Mouse (Mus musculus) ovary, adult 10 weeks (tissue): ENCODE data around the gene Mga. TPM values are rescaled to one million over a fixed set of nuclear protein-coding genes. Genes with fewer than 3 reads are reported as not detected.

Source experiments
- polyA plus RNA-seq: library from polyadenylated mRNA; stranded (reverse); fragments of 350-450 nt; fragmentation: Illumina TruSeq; extraction: RNeasy Lipid Tissue Mini Kit (QIAGEN cat#74804); gene quantifications from one replicate; pipeline ENCODE4 v1.2.3, GENCODE M21; 2014

Gene Mga
- polyA plus RNA-seq: 103 TPM

DNA sequence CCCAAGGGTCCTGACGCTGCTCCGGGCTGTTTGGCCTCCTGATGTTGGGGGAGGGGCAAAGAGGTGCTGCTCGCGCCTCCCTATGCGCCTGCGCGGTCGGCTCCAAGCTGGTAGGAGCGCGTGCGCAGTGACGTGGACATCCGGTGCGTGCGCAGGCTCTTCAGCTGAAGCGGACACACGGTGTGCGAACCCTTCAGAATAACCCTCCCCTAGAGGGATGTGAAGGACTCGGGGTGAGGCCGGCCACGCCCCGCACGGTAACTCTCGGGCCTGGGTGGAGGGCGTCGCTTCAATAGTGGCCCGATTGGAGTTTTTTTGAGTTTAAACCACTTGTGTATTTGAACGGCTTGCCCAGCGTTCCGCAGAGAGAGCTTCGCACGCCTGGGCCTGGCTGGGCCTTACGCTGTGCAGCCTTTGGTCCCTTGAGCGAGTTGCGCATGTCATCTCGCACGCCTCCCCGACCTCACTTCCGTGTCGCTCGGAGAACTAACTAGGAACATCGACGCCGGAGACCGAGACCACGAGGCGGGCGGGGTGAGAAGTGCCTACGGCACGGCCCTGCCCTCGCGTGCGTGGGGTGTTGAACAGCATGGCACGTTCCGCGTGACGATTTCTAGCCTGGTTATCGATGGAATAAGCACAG, at the start of gene Mga:
TSS of gene Mga (plus strand) at position 139 of the 643 bp plus-strand sequence.

GRCm38 (mm10) chr2:119972537-119972879, 75.5 kb downstream of the Mga start, which contains the start of gene Mapkbp1:
Mapkbp1 (plus strand) TSS chr2:119972699.

Other genes starting within 250 kb of the Mga start
- 78.7 TPM for gene Ndufaf1, start 234.4 kb upstream of the Mga start, polyA plus RNA-seq
- gene Rtf1, start 222.2 kb upstream of the Mga start, polyA plus RNA-seq: 47.4 TPM
- gene Itpka, start 154.9 kb upstream of the Mga start, polyA plus RNA-seq: not detected
- not detected for gene Ltk, start 136.8 kb upstream of the Mga start, polyA plus RNA-seq
- 0.57 TPM for gene Rpap1, start 109.7 kb upstream of the Mga start, polyA plus RNA-seq
- gene Tyro3, start 99.5 kb upstream of the Mga start, polyA plus RNA-seq: 0.66 TPM
- 4.9 TPM for gene Mapkbp1, start 75.5 kb downstream of the Mga start, polyA plus RNA-seq
- gene Jmjd7, start 130.3 kb downstream of the Mga start, polyA plus RNA-seq: 0.74 TPM
- gene Gm28042, start 130.3 kb downstream of the Mga start, polyA plus RNA-seq: 0.34 TPM
- 0.63 TPM for gene Pla2g4b, start 136.2 kb downstream of the Mga start, polyA plus RNA-seq